Mouse (Mus musculus) gonadal fat pad, adult 2 months (tissue): ENCODE results near the gene Trim65. TPM values are rescaled to one million over a fixed set of nuclear protein-coding genes. Genes with fewer than 3 reads are reported as not detected.

Source experiments
- DNase-seq: peaks from one replicate; pipeline ENCODE4 v3.0.0-alpha.2; 2012; ENCODE audit warnings: low read depth
- polyA plus RNA-seq: library from polyadenylated mRNA; depleted of rRNA; stranded (reverse); fragments of >200 nt; gene quantifications from 2 replicates; pipeline ENCODE4 v1.2.3, GENCODE M21; 2012

The Trim65 gene
- polyA plus RNA-seq, 1 experiment = 8.8 TPM

- DNase-seq = no peak
Observed at GRCm38 (mm10) chr11:116088741-116089394, 42.1 kb downstream of the Trim65 start.

GRCm38 (mm10) chr11:116088188-116088587 is 42.7 kb downstream of the Trim65 start:
- DNase-seq = no peak

- no peak for DNase-seq
Observed at GRCm38 (mm10) chr11:116087194-116088130, 43.5 kb downstream of the Trim65 start.

- DNase-seq = peak; percentile 96
Observed at GRCm38 (mm10) chr11:116086258-116087193, 44.4 kb downstream of the Trim65 start, which contains the start of gene Wbp2. TSS of gene Wbp2 (minus strand) at chr11:116086995.

DNA sequence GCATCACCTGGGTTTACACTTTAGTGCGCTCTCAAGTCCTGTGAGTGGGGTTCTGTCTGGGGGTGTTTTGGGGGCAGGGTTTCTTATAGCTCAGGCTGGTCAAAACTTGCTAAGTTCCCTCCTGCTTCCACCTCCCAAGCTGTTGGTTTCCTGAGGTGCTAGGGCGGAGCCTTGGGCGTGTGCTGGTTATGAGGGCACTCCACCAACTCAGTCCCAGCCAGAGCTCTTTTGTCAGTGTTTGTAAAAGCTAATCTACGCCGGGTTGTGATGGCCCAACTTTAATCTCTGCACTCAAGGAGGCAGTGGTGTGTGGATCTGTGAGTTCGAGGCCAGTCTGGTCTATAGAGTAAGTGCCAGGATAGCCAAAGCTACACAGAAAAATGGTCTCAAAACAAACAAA is 46.8 kb downstream of the Trim65 start:
- no peak for DNase-seq

GRCm38 (mm10) chr11:116083096-116083672 is 47.7 kb downstream of the Trim65 start:
- DNase-seq = no peak

DNA sequence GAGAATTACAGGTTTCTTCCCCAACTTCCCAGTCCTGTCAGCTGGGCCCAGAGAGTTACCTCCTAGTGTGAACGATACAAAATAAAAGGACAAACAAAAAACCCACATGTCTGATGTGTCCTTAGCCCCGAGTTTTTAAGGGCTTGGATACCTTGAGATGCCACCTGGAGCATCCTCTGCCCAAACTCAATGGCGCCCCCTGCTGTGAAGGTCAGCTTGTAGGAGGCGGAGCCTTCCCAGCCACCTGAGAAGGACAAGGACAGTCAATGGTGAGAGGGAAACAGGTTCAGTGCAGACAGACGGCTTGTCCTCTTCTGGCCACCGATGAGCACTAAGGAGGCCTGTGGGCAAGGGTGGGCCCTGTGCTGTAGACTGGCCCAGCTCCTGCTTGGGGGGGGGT is 49.8 kb downstream of the Trim65 start:
- no peak for DNase-seq

DNA sequence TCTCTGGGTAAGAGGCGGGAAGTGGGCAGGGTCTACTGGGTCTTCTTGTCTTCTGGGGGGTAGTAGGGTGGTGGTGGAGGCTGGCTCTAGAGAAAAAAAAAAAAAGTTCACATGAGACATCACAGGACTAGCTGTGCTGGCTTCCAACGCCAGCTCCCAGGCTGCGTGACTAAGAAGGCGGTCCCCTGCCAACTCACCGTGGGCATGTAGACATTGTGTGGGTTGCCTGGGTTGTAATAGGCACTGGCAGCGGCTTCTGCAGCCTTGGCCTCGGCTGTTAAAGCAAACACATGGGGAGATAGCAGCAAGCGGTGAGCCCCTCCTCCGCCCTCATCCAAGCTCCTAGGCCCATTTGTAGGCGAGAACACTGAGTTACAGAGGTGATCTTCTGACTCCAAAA is 51.4 kb downstream of the Trim65 start:
- no peak for DNase-seq

- no peak for DNase-seq
Observed at GRCm38 (mm10) chr11:116078676-116079320, 52.1 kb downstream of the Trim65 start.

- DNase-seq = no peak
Observed at GRCm38 (mm10) chr11:116078221-116078620, 52.7 kb downstream of the Trim65 start.

DNA sequence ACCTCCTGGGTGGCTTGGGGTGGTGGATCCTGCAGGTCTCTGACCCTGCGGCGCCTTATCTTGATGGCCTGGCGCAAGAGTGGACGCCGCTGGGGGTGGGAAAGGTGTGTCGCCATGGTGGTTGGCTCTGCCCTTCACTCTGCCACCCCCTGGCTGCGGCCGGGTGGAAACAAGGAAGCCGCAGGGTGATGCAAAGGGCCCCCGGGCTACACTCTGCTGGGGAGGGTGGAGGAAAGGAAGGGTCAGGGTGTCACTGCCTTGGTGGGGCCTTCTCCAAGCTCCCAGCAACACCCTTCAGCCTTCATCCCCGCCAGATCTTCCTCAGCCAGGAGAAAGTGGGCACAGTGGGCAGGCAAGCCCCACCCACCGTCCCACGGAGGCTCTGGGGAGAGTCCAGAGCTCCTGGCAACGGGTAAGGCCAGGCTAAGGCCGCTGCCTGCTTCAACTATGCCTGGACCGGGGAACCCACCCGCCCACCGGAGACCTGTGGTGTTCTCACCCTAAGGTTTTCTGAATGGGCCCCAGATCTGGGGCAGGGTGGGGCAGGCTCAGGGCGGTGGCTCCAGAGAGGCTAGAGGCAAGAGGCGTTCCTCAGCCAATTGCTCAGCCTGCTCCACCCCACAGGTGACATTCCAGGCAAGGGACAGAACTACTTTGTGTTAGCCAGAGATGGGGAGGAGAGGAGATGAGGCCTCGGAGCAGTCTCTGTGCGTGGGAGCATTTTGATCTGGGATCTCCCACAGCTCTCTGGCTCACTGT is 53.3 kb downstream of the Trim65 start, which contains the start of gene Unc13d:
Unc13d (minus strand) TSS at position 516 of the 759 bp plus-strand sequence.
- no peak for DNase-seq

DNA sequence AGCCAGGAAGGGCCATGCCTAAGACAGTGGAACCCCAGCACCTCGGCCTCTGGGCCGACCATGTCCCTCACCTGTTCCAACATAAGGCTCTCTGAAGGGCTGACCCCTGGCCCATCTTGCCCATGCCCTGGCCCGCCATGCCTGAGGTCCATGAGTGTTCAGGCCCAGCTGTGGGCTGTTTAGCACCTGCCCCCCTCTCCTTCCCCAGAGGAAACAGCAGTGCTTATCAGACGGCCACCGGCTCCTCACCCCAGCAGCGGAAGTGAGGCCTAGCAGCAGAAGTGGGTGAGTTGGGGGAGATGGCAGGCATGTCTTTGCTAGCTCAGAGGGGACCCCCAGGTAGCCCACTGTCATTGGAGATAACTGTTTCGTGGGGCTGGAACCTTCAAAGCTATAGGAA is 54.1 kb downstream of the Trim65 start:
- no peak for DNase-seq

DNA sequence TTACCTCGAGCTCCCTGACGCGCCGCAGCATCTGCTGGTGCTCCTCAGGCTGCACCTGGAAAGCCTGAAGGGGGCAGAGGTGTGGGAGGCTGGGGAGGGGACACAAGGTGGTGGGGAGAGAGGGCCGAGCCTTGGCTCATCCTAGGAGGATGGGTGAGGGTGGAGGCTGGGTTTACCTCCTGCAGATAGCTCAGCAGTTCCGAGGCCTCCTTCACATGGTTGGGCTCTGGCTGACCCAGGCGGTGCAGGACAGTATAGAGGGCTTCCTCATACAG is 54.7 kb downstream of the Trim65 start:
- no peak for DNase-seq

DNA sequence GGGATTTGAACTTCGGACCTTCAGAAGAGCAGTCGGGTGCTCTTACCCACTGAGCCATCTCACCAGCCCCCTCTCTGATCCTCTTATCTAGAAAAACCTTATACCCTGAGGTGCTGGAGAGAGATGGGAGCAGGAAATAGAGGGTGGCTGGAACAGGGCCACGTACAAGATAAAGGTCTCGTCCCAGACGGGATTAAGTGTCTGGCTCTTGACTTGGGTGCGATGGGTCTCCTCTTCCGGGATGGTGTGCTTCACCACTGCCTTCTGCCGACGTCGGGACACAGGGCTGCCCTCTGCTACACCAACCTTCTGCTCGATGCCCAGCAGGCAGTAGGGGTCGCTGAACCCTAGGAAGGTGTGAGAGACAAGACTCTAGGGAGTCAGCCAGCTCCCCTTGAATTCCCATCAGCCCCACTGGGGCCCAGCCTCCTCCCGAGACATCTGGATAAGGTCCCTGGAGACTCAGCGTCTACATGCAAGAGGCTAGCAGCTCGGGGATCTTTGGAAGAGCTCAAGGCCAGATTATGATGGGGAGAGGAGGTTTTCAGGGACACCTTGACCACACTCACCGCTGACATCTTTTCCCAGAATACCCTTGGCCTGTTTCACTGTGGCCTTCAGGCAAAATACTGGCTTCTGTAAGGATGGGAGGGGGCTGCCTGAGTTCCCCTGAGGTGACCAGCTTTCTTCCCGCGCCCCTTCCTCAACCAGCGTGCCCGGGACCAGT is 55.2 kb downstream of the Trim65 start:
- no peak for DNase-seq

DNA sequence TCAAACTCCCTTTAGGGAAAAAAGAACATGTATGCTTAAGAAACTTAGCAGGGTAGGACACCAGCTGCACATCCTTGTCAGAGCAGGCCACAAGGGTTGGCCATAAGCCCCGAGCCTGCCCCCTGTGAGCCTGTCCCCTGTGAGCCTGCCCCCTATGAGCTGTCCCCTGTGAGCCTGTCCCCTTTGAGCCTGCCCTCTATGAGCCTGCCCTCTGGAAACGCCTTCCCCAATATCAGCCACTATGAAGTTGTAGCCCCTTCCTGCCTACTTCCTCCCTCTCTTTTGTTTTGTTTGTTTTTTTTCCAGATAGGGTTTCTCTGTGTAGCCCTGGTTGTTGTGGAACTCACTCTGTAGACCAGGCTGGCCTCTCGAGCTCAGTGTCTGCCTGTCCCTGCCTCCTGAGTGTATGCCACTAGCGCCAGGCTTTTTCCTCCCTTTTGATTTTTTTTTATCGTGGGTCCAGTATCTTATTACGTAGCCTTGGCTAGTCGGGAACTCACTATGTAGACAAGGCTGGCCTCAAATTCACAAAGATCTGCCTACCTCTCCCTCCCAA is 56.4 kb downstream of the Trim65 start:
- DNase-seq = no peak

GRCm38 (mm10) chr11:116072608-116073007 is 58.3 kb downstream of the Trim65 start:
- DNase-seq = no peak
